Mouse (Mus musculus): ENCODE results near the gene Olfr981. TPM values are rescaled to one million over a fixed set of nuclear protein-coding genes. Genes with fewer than 3 reads are reported as not detected.
"Not testable (repeated sequence)": the region's sequence is repeated elsewhere in the genome, so short reads cannot be mapped to it uniquely, and the experiment has no call there.

The Olfr981 gene
- not detected in 2 replicates for total RNA-seq (2017)

GRCm38 (mm10) chr9:40021164-40021563, at the start of gene Olfr981:
TSS of gene Olfr981 (plus strand) at chr9:40021464.
- ATAC-seq (ENCODE audit: extremely low read depth, insufficient number of reproducible peaks, low FRiP score, poor library complexity, severe bottlenecking): no peak

DNA sequence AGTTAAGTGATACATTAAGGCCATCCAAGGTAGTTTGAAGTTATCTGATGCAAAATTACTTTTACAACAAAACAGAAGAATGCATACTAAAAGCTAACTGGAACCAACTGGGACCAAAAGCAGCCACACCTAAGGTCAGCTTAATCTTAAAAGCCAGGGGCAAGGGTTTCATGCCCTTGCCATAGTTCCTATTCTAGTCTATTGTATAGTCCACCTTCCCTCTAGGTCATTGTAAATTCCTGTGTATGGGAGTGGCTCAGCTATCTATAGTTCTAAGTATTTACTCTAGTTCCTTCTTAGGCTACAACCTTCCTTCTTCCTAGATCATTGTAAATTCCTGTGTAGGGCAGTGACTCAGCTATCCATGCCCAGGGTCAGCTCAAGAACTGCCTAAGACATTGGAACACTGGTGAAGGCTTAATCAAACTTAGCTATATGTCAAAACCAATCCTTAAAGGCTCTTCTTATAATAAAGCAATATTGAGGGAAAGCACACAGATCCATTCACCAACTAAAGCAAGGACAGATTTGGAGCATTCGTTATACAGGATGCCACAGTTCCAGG, 44.6 kb upstream of the Olfr981 start:
- ATAC-seq (ENCODE audit: extremely low read depth, insufficient number of reproducible peaks, low FRiP score, poor library complexity, severe bottlenecking): not testable (repeated sequence)

DNA sequence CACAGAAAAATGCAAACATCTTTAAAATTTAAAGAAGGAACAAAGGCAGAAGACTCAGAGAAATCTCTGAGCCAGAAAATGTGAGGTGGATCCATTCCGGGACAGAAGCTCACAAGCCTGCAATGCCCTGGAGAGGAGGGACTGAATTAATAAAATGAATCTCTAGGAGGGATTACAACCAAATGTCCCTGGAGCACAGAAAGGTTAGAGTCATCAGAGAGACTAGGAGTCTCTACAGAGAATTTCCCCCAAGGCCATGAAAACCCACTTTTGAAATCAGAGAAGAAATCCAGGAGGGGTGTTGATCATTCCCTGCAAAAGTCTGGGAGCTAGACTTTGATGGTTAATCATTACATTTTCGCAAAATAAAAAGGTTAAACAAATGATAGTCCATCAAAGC, 29.5 kb upstream of the Olfr981 start, which contains the start of gene Olfr978:
Gene Olfr978, plus strand, starts transcription at position 301 of the 400 bp plus-strand sequence.
- ATAC-seq (ENCODE audit: extremely low read depth, insufficient number of reproducible peaks, low FRiP score, poor library complexity, severe bottlenecking): no peak

DNA sequence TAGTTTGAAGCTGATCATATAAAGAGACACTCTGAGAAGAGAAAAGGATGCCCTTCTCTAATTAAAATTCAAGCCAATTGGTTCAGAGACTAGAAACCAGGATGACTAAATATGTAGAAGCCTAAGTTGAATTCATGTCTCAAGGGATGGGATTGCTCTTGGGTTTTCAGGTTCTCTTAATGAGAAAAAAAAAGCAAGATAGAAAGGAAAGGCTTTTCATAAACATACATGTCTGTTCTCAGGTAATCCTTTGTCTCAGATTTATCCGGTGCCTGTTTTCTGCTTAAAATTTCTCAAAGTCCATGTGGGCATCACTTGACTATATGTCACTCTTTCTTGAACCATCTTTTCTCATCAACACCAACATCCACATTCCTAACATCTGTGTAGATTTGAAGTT, 17.9 kb upstream of the Olfr981 start, which contains the start of gene Olfr979:
Gene Olfr979, minus strand, starts transcription at position 101 of the 400 bp plus-strand sequence.
- ATAC-seq (ENCODE audit: extremely low read depth, insufficient number of reproducible peaks, low FRiP score, poor library complexity, severe bottlenecking): no peak

DNA sequence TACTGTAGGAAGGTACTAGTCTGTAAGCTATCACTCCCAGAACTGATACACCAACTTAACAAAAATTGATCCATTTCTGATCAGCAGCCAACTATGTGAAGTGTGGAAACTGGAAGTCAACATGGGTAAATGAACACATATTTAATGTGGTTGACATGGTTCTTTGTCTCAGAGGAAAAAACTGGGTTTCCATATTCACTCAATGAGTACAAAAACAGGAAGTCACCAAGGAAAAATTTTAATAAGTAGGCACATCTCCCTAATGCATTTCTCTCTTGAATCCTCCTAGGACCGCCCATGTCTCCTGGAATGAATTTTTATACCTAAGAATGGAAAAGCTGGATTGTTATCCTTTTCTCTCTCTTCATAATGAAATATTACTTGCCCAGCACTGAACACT, 11.8 kb upstream of the Olfr981 start, which contains the start of gene Olfr980:
Gene Olfr980, minus strand, starts transcription at position 101 of the 400 bp plus-strand sequence.
- no peak for ATAC-seq (ENCODE audit: extremely low read depth, insufficient number of reproducible peaks, low FRiP score, poor library complexity, severe bottlenecking)

- ATAC-seq (ENCODE audit: extremely low read depth, insufficient number of reproducible peaks, low FRiP score, poor library complexity, severe bottlenecking): no peak
These were observed 28.9 kb downstream of the Olfr981 start for GRCm38 (mm10) chr9:40050138-40050537.

GRCm38 (mm10) chr9:40073529-40073928, 52.3 kb downstream of the Olfr981 start, which contains the start of gene Olfr982:
TSS of gene Olfr982 (plus strand) at chr9:40073829.
- ATAC-seq (ENCODE audit: extremely low read depth, insufficient number of reproducible peaks, low FRiP score, poor library complexity, severe bottlenecking): no peak

Other genes starting within 250 kb of the Olfr981 start
- not detected in 2 replicates for gene Olfr968, start 238.2 kb upstream of the Olfr981 start, total RNA-seq (2017)
- not detected in 2 replicates for gene Olfr969, start 230.5 kb upstream of the Olfr981 start, total RNA-seq (2017)
- not detected in 2 replicates for gene Olfr970, start 212.6 kb upstream of the Olfr981 start, total RNA-seq (2017)
- not detected in 2 replicates for gene Olfr971, start 184.6 kb upstream of the Olfr981 start, total RNA-seq (2017)
- gene Olfr972, start 155.0 kb upstream of the Olfr981 start, total RNA-seq (2017): not detected in 2 replicates
- not detected in 2 replicates for gene Olfr229, start 114.1 kb upstream of the Olfr981 start, total RNA-seq (2017)
- 0.12 TPM in 1 of 2 replicates, not detected in the other for gene Olfr974, start 84.0 kb upstream of the Olfr981 start, total RNA-seq (2017)
- gene Olfr975, start 69.4 kb upstream of the Olfr981 start, total RNA-seq (2017): not detected in 2 replicates
- not detected in 2 replicates for gene Olfr976, start 60.3 kb upstream of the Olfr981 start, total RNA-seq (2017)
- not detected in 2 replicates for gene Olfr978, start 29.4 kb upstream of the Olfr981 start, total RNA-seq (2017)
- gene Olfr979, start 18.0 kb upstream of the Olfr981 start, total RNA-seq (2017): not detected in 2 replicates
- gene Olfr980, start 11.9 kb upstream of the Olfr981 start, total RNA-seq (2017): not detected in 2 replicates
- not detected in 2 replicates for gene Olfr982, start 52.4 kb downstream of the Olfr981 start, total RNA-seq (2017)
- gene Olfr983, start 72.1 kb downstream of the Olfr981 start, total RNA-seq (2017): not detected in 2 replicates
- gene Olfr984, start 92.7 kb downstream of the Olfr981 start, total RNA-seq (2017): 0.25 TPM in 1 of 2 replicates, not detected in the other
- gene Olfr985, start 108.7 kb downstream of the Olfr981 start, total RNA-seq (2017): not detected in 2 replicates
- gene Tmem225, start 126.7 kb downstream of the Olfr981 start, total RNA-seq (2017): not detected in 2 replicates
- gene Olfr986, start 159.5 kb downstream of the Olfr981 start, total RNA-seq (2017): not detected in 2 replicates
- gene Zfp202, start 170.9 kb downstream of the Olfr981 start, total RNA-seq (2017): 0.98 and 1.3 TPM in 2 replicates
- gene Scn3b, start 247.8 kb downstream of the Olfr981 start, total RNA-seq (2017): not detected in 2 replicates